Mouse (Mus musculus) intestine, embryonic 15.5 days (tissue): ENCODE results near the gene Galnt2. TPM values are rescaled to one million over a fixed set of nuclear protein-coding genes. Genes with fewer than 3 reads are reported as not detected.
A peak's percentile ranks its signal among the peaks of the same experiment; 100 is the strongest.

Experiments
- ATAC-seq: fragments of 200-750 bp; cut with Nextera tagmentation; 2 replicates; pipeline ENCODE4 v1.8.0; 2017; ENCODE audit warnings: moderate TSS enrichment, moderate library complexity
- H3K27ac ChIP-seq: fragments of 300-500 bp; sonication (generic); 2 replicates; pipeline ENCODE4 v1.5.1; 2015; ENCODE audit warnings: mild to moderate bottlenecking, inconsistent platforms
- H3K27me3 ChIP-seq: fragments of 300-500 bp; sonication (generic); replicated peaks from 2 replicates; pipeline ENCODE4 v1.6.1; 2015; ENCODE audit warnings: inconsistent platforms
- H3K36me3 ChIP-seq: fragments of 300-500 bp; sonication (generic); 2 replicates; pipeline ENCODE4 v1.6.1; 2015; ENCODE audit warnings: inconsistent platforms
- H3K4me1 ChIP-seq: fragments of 300-500 bp; sonication (generic); replicated peaks from 2 replicates; pipeline ENCODE4 v1.6.1; 2015; ENCODE audit warnings: inconsistent platforms
- H3K4me2 ChIP-seq: fragments of 300-500 bp; sonication (generic); replicated peaks from 2 replicates; pipeline ENCODE4 v1.6.1; 2015; ENCODE audit warnings: mild to moderate bottlenecking, inconsistent platforms
- H3K4me3 ChIP-seq: fragments of 300-500 bp; sonication (generic); replicated peaks from 2 replicates; pipeline ENCODE4 v1.5.1; 2015; ENCODE audit warnings: inconsistent platforms
- H3K9ac ChIP-seq: fragments of 300-500 bp; sonication (generic); 2 replicates; pipeline ENCODE4 v1.6.1; 2015; ENCODE audit warnings: inconsistent platforms
- H3K9me3 ChIP-seq: fragments of 300-500 bp; sonication (generic); 2 replicates; pipeline ENCODE4 v1.6.1; 2016; ENCODE audit warnings: inconsistent platforms
- WGBS: fragments of 180-500 bp; shearing (Covaris S2); methylation state at CpG from one replicate; pipeline ENCODE4 v1.1.7; 2015; 5-methylcytosine and 5-hydroxymethylcytosine counted together
- polyA plus RNA-seq: library from polyadenylated mRNA; unstranded; fragments of >200 nt; fragmentation: Nextera tagmentation; extraction: Ambion mirVana; gene quantifications from 2 replicates; pipeline ENCODE4 v1.2.1, GENCODE M21; 2015

Gene Galnt2
- polyA plus RNA-seq, 1 experiment from 2014 or later: 66.9 TPM

DNA sequence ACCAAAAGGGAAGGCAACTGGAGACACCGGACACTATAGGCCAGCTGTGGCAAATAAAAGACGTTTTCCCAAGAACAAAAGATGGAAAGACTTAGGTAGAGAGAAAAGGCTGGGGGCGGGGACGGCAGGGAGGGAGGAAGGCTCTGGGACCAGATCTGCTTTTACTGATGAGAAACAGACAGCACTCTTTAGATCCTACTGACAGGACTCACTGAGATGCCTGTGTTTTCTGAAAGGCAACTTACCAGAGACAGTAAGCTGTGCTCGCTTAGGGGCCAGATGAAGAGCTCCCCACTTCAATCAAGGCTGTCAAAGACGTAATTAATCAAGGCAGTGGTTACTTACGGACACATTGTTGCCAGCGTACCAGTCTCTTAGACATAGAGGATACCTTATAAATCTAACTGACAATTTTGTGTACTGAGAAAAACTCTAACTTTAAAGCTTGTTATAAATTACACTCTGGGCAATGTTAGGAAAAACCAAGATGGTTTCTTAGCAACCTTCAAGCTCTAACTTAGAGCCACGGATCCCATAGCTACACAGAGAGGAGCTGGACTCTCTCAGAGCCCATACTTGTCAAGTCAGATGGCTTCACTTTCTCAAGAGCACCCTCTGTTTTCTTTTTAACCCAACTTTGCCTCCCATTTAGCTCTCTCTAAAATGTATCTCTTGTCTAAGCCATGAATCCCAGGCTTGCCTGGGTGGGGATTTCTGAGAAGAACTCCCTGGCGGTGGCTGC lies 161.3 kb downstream of the Galnt2 start:
- H3K27ac ChIP-seq: peak overlapping the region; percentile 63; the same call in 1 of the 2 replicates
- 39% methylated on average over 10 of the region's 10 CpGs for WGBS
- no peaks in the 10 kb centered on the region for H3K9me3 ChIP-seq
- H3K9ac ChIP-seq: no peak overlapping the region
- no peak overlapping the region for H3K4me3 ChIP-seq
- peaks cover 13% of the 10 kb centered on the region for H3K4me1 ChIP-seq
- peak; percentile 70 for ATAC-seq
- no peak overlapping the region for H3K4me2 ChIP-seq
- H3K27me3 ChIP-seq: no peaks in the 10 kb centered on the region
- no peaks in the 10 kb centered on the region for H3K36me3 ChIP-seq

- Histone ChIP-seq H3K36me3 (no peaks in the 10 kb centered on the region), H3K4me2 (no peak overlapping the region), H3K27ac (peak overlapping the region; percentile 63; the same call in 1 of the 2 replicates), H3K4me1 (peaks cover 18% of the 10 kb centered on the region), H3K9ac (no peak overlapping the region), H3K27me3 (no peaks in the 10 kb centered on the region), H3K4me3 (no peak overlapping the region), H3K9me3 (no peaks in the 10 kb centered on the region)
- 66% methylated on average over 5 of the region's 5 CpGs for WGBS
- 0 out of 2 replicates have a peak, but pooled peaks have one; percentile 7 for ATAC-seq
Measured at GRCm38 (mm10) chr8:124393013-124393412, 161.8 kb downstream of the Galnt2 start.

GRCm38 (mm10) chr8:124393927-124394326 lies 162.7 kb downstream of the Galnt2 start:
- H3K36me3 ChIP-seq: no peaks in the 10 kb centered on the region
- H3K4me2 ChIP-seq: no peak overlapping the region
- H3K4me3 ChIP-seq: no peak overlapping the region
- peaks cover 18% of the 10 kb centered on the region for H3K4me1 ChIP-seq
- no peak overlapping the region for H3K27ac ChIP-seq
- no peaks in the 10 kb centered on the region for H3K27me3 ChIP-seq
- H3K9ac ChIP-seq: no peak overlapping the region
- H3K9me3 ChIP-seq: no peaks in the 10 kb centered on the region
- ATAC-seq: no peak
- 77% methylated on average over 4 of the region's 4 CpGs for WGBS

GRCm38 (mm10) chr8:124394951-124395350 lies 163.8 kb downstream of the Galnt2 start:
- peaks cover 25% of the 10 kb centered on the region for H3K4me1 ChIP-seq
- no peaks in the 10 kb centered on the region for H3K36me3 ChIP-seq
- no peak for ATAC-seq
- WGBS: 52% methylated on average over 7 of the region's 7 CpGs
- H3K9ac ChIP-seq: no peak overlapping the region
- H3K27ac ChIP-seq: peak overlapping the region; percentile 41
- no peak overlapping the region for H3K4me2 ChIP-seq
- no peak overlapping the region for H3K4me3 ChIP-seq
- no peaks in the 10 kb centered on the region for H3K9me3 ChIP-seq
- H3K27me3 ChIP-seq: no peaks in the 10 kb centered on the region

Other genes with a start within 250 kb of the Galnt2 start
- gene Abcb10, start 248.3 kb upstream of the Galnt2 start, polyA plus RNA-seq: 21.9 and 22.3 TPM in 2 replicates
- 40.0 and 40.6 TPM in 2 replicates for gene Taf5l, start 210.0 kb upstream of the Galnt2 start, polyA plus RNA-seq
- 3.8 and 4.6 TPM in 2 replicates for gene Urb2, start 209.9 kb upstream of the Galnt2 start, polyA plus RNA-seq
- gene Pgbd5, start 208.3 kb downstream of the Galnt2 start, polyA plus RNA-seq: 2.5 and 2.7 TPM in 2 replicates